ENCODE assay signal across 9 mouse cellular contexts in genomic region chr6:136827116-136827515, GRCm38 (mm10). TPM values are rescaled to one million over a fixed set of nuclear protein-coding genes. Genes with fewer than 3 reads are reported as not detected.
DNase-seq lines count a peak whose midpoint lies in the region; ATAC-seq and TF ChIP-seq lines count a peak whose summit lies in the region.
"Had no signal": no experiment of that assay in that cellular context is flagged by ENCODE, and none has a peak within 500 bp of the region (broad histone marks: within the 10 kb centered on the region; RNA-seq: fewer than 3 reads in every experiment).

No protein-coding gene starts in this region.

- ATAC-seq in heart, embryonic 15.5 days (replicated peaks; ENCODE audit: insufficient number of reproducible peaks, insufficient read depth, low FRiP score, low read depth), result no peak
- no peak for ATAC-seq in forebrain, postnatal 0 days

- WGBS in heart, embryonic 15.5 days, result 11% methylated on average over 7 of the region's 7 CpGs
- 20% methylated on average over 7 of the region's 7 CpGs for WGBS in forebrain, postnatal 0 days
- WGBS in macrophage (ENCODE audit: missing documents), result 5% methylated on average over 7 of the region's 7 CpGs

- no peaks in the 10 kb centered on the region for H3K27me3 ChIP-seq in heart, embryonic 15.5 days
- no peaks in the 10 kb centered on the region; the same call in 1 of the 2 replicates for H3K27me3 ChIP-seq in forebrain, postnatal 0 days (ENCODE audit: insufficient read depth, low read length)

- intact Hi-C loops in left cerebral cortex, postnatal 14 days (cut with DNase I), result no loop called here
- intact Hi-C loops in gastrocnemius, postnatal 36 days (cut with DNase I), result loop anchor here (2.0 kb wide), 1 partner anchor 18 kb away; the partner anchor contains the start of gene H2afj

- peaks cover 6% of the 10 kb centered on the region for H3K4me1 ChIP-seq in heart, embryonic 15.5 days (replicated peaks)
- peaks cover 0 to 3% of the 10 kb centered on the region in 2 experiments; a peak in 2 of 4 replicates for H3K4me1 ChIP-seq in ES-E14 (ENCODE audit: control insufficient read depth in 2 of 2, insufficient read depth in 2 of 2, low read length in 2 of 2, poor library complexity in 1 of 2)
- H3K4me1 ChIP-seq in forebrain, postnatal 0 days (ENCODE audit: insufficient read depth), result peaks cover 8% of the 10 kb centered on the region

- DNase-seq in heart, adult 11 months, result no peak
- DNase-seq in ES-E14 (ENCODE audit: low read depth, low spot score), result no peak
- no peak for DNase-seq in forebrain, postnatal 0 days
- DNase-seq in gastrocnemius, postnatal 4 days (ENCODE audit: low spot score in 2 of 2), result no peak
- no peak for DNase-seq in left cerebral cortex, postnatal 14 days (ENCODE audit: low spot score in 2 of 2)
- no peak for DNase-seq in gastrocnemius, postnatal 36 days
- DNase-seq: right cerebral cortex, adult 18-20 months had no signal

- peak overlapping the region; percentile 73 for H3K4me3 ChIP-seq in heart, embryonic 15.5 days
- peak overlapping the region; percentile 86 to 91 for H3K4me3 ChIP-seq in ES-E14 (ENCODE audit: insufficient read depth in 1 of 2, low read depth in 1 of 2, low read length in 2 of 2, poor library complexity in 1 of 2, severe bottlenecking in 1 of 2)
- peak overlapping the region; percentile 100 for H3K4me3 ChIP-seq in forebrain, postnatal 0 days (ENCODE audit: low read depth, low read length)
- peak overlapping the region; percentile 80 for H3K4me3 ChIP-seq in macrophage (ENCODE audit: inconsistent target)

- H3K4me2 ChIP-seq in heart, embryonic 15.5 days, result peak overlapping the region; percentile 63
- H3K4me2 ChIP-seq in forebrain, postnatal 0 days (ENCODE audit: low read depth), result peak overlapping the region; percentile 70

- TF ChIP-seq CTCF in forebrain, postnatal 0 days (IDR thresholded peaks at IDR 0.05; ENCODE audit: low read depth), result no peak

- peak overlapping the region; percentile 97 for H3K9ac ChIP-seq in heart, embryonic 15.5 days
- peak overlapping the region; percentile 98; the same call in 1 of the 2 replicates for H3K9ac ChIP-seq in ES-E14 (ENCODE audit: insufficient read depth, low read depth, low read length, poor library complexity, severe bottlenecking)
- peak overlapping the region; percentile 99 for H3K9ac ChIP-seq in forebrain, postnatal 0 days

- H3K36me3 ChIP-seq in heart, embryonic 15.5 days, result peaks cover 31% of the 10 kb centered on the region
- H3K36me3 ChIP-seq in ES-E14 (ENCODE audit: control insufficient read depth, insufficient read depth, low read length, poor library complexity, severe bottlenecking) (peaks cover 16% of the 10 kb centered on the region), macrophage (ENCODE audit: inconsistent target) (peaks cover 23% of the 10 kb centered on the region; the same call in 1 of the 2 replicates)
- peaks cover 21% of the 10 kb centered on the region for H3K36me3 ChIP-seq in forebrain, postnatal 0 days (ENCODE audit: insufficient read depth)

- peaks cover 51% of the 10 kb centered on the region for H3K79me2 ChIP-seq in macrophage (ENCODE audit: inconsistent target)

- H3K9me3 ChIP-seq in heart, embryonic 15.5 days (replicated peaks), result no peaks in the 10 kb centered on the region
- H3K9me3 ChIP-seq in ES-E14 (ENCODE audit: control insufficient read depth, insufficient read depth, low read depth, low read length), result no peaks in the 10 kb centered on the region
- no peaks in the 10 kb centered on the region for H3K9me3 ChIP-seq in forebrain, postnatal 0 days (ENCODE audit: low read length)

- in situ Hi-C loops in ES-E14 (cut with MboI; ENCODE audit: low sequenced_read_pairs in 2 of 2, unreplicated experiment in 2 of 2), result no loop called here

- H3K27ac ChIP-seq in heart, embryonic 15.5 days, result no peak overlapping the region; the same call in 1 of the 2 replicates
- H3K27ac ChIP-seq in ES-E14 (ENCODE audit: insufficient read depth, low read depth, low read length, poor library complexity, severe bottlenecking) (no peak overlapping the region), macrophage (peak overlapping the region; percentile 73)
- H3K27ac ChIP-seq in forebrain, postnatal 0 days (ENCODE audit: low read depth, low read length), result no peak overlapping the region

TF ChIP-seq in ES-E14, 5 proteins besides CTCF, POLR2A, EP300 and RAD21 (continues in another document):
- no peak for TF ChIP-seq HCFC1 (IDR thresholded peaks at IDR 0.05; ENCODE audit: borderline replicate concordance, insufficient read depth, low read length)
- no peak for TF ChIP-seq MAFK (IDR thresholded peaks at IDR 0.05; ENCODE audit: insufficient read depth, low read depth, low read length)
- no peak for TF ChIP-seq ZC3H11A (IDR thresholded peaks at IDR 0.05; ENCODE audit: borderline replicate concordance, low read depth, low read length)
- no peak for TF ChIP-seq ZNF384 (IDR thresholded peaks at IDR 0.05; ENCODE audit: low read depth, low read length)

RNA-seq across cellular contexts. Expression of gene BC049715, which starts 0.3 kb away (rescaled TPM):
- polyA plus RNA-seq in heart, embryonic 15.5 days (2015; fragmentation: Nextera tagmentation; extraction: Ambion mirVana), result 1.3 and 1.9 TPM in 2 replicates
- 0.90 and 1.2 TPM in 2 replicates for total RNA-seq in ES-E14 (2012; rRNA removed)
- 0.92 and 1.9 TPM in 2 replicates for total RNA-seq in forebrain, postnatal 0 days (2014; rRNA removed)
- 1.1 and 2.1 TPM in 2 replicates for polyA plus RNA-seq in forebrain, postnatal 0 days (2015; fragmentation: Nextera tagmentation; extraction: Ambion mirVana)
- total RNA-seq in macrophage (2018; cell fraction: chromatin; rRNA removed), result 10 to 100 TPM in 24 of 26 experiments, 1 to 10 TPM in 2; 2.9 to 40.6 (median 27.1) TPM
- total RNA-seq in macrophage (2018; cell fraction: cytosol; rRNA removed), result 1 to 10 TPM in 23 of 26 experiments, under 1 TPM in 3; 0.61 to 4.5 (median 2.6) TPM
- total RNA-seq in macrophage (2018; cell fraction: nucleus; rRNA removed), result 10 to 100 TPM in 19 of 26 experiments, 1 to 10 TPM in 7; 2.6 to 35.4 (median 17.9) TPM
- polyA plus RNA-seq in macrophage (2018), result 1.6 to 2.4 TPM (median 1.8 TPM) in 3 replicates
- under 1 TPM; 0.39 to 0.57 TPM for total RNA-seq in gastrocnemius, postnatal 4 days (2021)
- total RNA-seq in left cerebral cortex, postnatal 14 days (2021), result 1 to 10 TPM; 2.7 to 4.8 TPM
- under 1 TPM; 0.07 to 0.20 TPM for total RNA-seq in gastrocnemius, postnatal 36 days (2021)

RNA-seq across cellular contexts. Expression of gene Wbp11, which starts 0.9 kb away (rescaled TPM):
- 60.4 and 66.9 TPM in 2 replicates for polyA plus RNA-seq in heart, embryonic 15.5 days (2015; fragmentation: Nextera tagmentation; extraction: Ambion mirVana)
- 33.5 and 41.7 TPM in 2 replicates for total RNA-seq in ES-E14 (2012; rRNA removed)
- 45.8 and 52.5 TPM in 2 replicates for total RNA-seq in forebrain, postnatal 0 days (2014; rRNA removed)
- 67.1 and 87.4 TPM in 2 replicates for polyA plus RNA-seq in forebrain, postnatal 0 days (2015; fragmentation: Nextera tagmentation; extraction: Ambion mirVana)
- 100 to 1,000 TPM in 11 of 26 experiments, 10 to 100 TPM in 15; 62.7 to 129 (median 88.5) TPM for total RNA-seq in macrophage (2018; cell fraction: chromatin; rRNA removed)
- 10 to 100 TPM; 58.7 to 97.0 (median 70.5) TPM for total RNA-seq in macrophage (2018; cell fraction: cytosol; rRNA removed)
- 100 to 1,000 TPM in 3 of 26 experiments, 10 to 100 TPM in 23; 50.7 to 111 (median 71.2) TPM for total RNA-seq in macrophage (2018; cell fraction: nucleus; rRNA removed)
- polyA plus RNA-seq in macrophage (2018), result 55.5 to 198 TPM (median 71.9 TPM) in 3 replicates
- total RNA-seq in gastrocnemius, postnatal 4 days (2021), result 10 to 100 TPM; 83.7 to 86.2 TPM
- total RNA-seq in left cerebral cortex, postnatal 14 days (2021), result 100 to 1,000 TPM; 120 to 128 TPM
- 10 to 100 TPM; 43.3 to 45.5 TPM for total RNA-seq in gastrocnemius, postnatal 36 days (2021)

RNA-seq across cellular contexts. Expression of gene Smco3, which starts 8.1 kb away (rescaled TPM):
- 0.30 TPM in 1 of 2 replicates, not detected in the other for polyA plus RNA-seq in heart, embryonic 15.5 days (2015; fragmentation: Nextera tagmentation; extraction: Ambion mirVana)
- not detected in 2 replicates for total RNA-seq in ES-E14 (2012; rRNA removed)
- total RNA-seq in forebrain, postnatal 0 days (2014; rRNA removed), result 2.7 and 2.8 TPM in 2 replicates
- polyA plus RNA-seq in forebrain, postnatal 0 days (2015; fragmentation: Nextera tagmentation; extraction: Ambion mirVana), result 1.5 TPM in 2 replicates
- under 1 TPM in 6 of 26 experiments, not detected in 20; 0.29 to 0.72 (median 0.35) TPM for total RNA-seq in macrophage (2018; cell fraction: chromatin; rRNA removed)
- under 1 TPM in 25 of 26 experiments, not detected in 1; 0.12 to 0.77 (median 0.26) TPM for total RNA-seq in macrophage (2018; cell fraction: cytosol; rRNA removed)
- total RNA-seq in macrophage (2018; cell fraction: nucleus; rRNA removed), result under 1 TPM in 7 of 26 experiments, not detected in 19; 0.24 to 0.64 (median 0.36) TPM
- polyA plus RNA-seq in macrophage (2018), result 0.19 to 0.33 TPM (median 0.20 TPM) in 3 replicates
- total RNA-seq in gastrocnemius, postnatal 4 days (2021), result 1 to 10 TPM; 1.2 to 1.6 TPM
- 1 to 10 TPM; 2.1 to 4.2 TPM for total RNA-seq in left cerebral cortex, postnatal 14 days (2021)
- total RNA-seq in gastrocnemius, postnatal 36 days (2021), result under 1 TPM; 0.15 to 0.69 TPM

RNA-seq across cellular contexts. Expression of gene H2afj, which starts 19.1 kb away (rescaled TPM):
- 75.6 and 76.8 TPM in 2 replicates for polyA plus RNA-seq in heart, embryonic 15.5 days (2015; fragmentation: Nextera tagmentation; extraction: Ambion mirVana)
- 185 and 274 TPM in 2 replicates for total RNA-seq in ES-E14 (2012; rRNA removed)
- total RNA-seq in forebrain, postnatal 0 days (2014; rRNA removed), result 31.7 and 47.5 TPM in 2 replicates
- polyA plus RNA-seq in forebrain, postnatal 0 days (2015; fragmentation: Nextera tagmentation; extraction: Ambion mirVana), result 119 and 159 TPM in 2 replicates
- 10 to 100 TPM in 19 of 26 experiments, 1 to 10 TPM in 7; 2.5 to 56.7 (median 18.4) TPM for total RNA-seq in macrophage (2018; cell fraction: chromatin; rRNA removed)
- total RNA-seq in macrophage (2018; cell fraction: cytosol; rRNA removed), result 10 to 100 TPM; 21.4 to 63.1 (median 39.3) TPM
- 10 to 100 TPM in 25 of 26 experiments, 1 to 10 TPM in 1; 7.5 to 91.1 (median 38.9) TPM for total RNA-seq in macrophage (2018; cell fraction: nucleus; rRNA removed)
- 13.7 to 65.7 TPM (median 49.0 TPM) in 3 replicates for polyA plus RNA-seq in macrophage (2018)
- total RNA-seq in gastrocnemius, postnatal 4 days (2021), result 10 to 100 TPM; 18.1 to 19.7 TPM
- total RNA-seq in left cerebral cortex, postnatal 14 days (2021), result 10 to 100 TPM; 65.7 to 66.8 TPM
- total RNA-seq in gastrocnemius, postnatal 36 days (2021), result 10 to 100 TPM; 11.3 to 12.8 TPM

RNA-seq across cellular contexts. Expression of gene Hist4h4, which starts 22.9 kb away (rescaled TPM):
- 0.21 and 0.25 TPM in 2 replicates for polyA plus RNA-seq in heart, embryonic 15.5 days (2015; fragmentation: Nextera tagmentation; extraction: Ambion mirVana)
- total RNA-seq in ES-E14 (2012; rRNA removed), result 70.5 and 110 TPM in 2 replicates
- 19.4 and 39.2 TPM in 2 replicates for total RNA-seq in forebrain, postnatal 0 days (2014; rRNA removed)
- 0.42 and 0.45 TPM in 2 replicates for polyA plus RNA-seq in forebrain, postnatal 0 days (2015; fragmentation: Nextera tagmentation; extraction: Ambion mirVana)
- 1 to 10 TPM in 19 of 26 experiments, under 1 TPM in 7; 0.62 to 9.7 (median 1.5) TPM for total RNA-seq in macrophage (2018; cell fraction: chromatin; rRNA removed)
- 1 to 10 TPM in 10 of 26 experiments, under 1 TPM in 16; 0.29 to 4.0 (median 0.75) TPM for total RNA-seq in macrophage (2018; cell fraction: cytosol; rRNA removed)
- 10 to 100 TPM in 2 of 26 experiments, 1 to 10 TPM in 14, under 1 TPM in 10; 0.44 to 12.4 (median 1.5) TPM for total RNA-seq in macrophage (2018; cell fraction: nucleus; rRNA removed)
- polyA plus RNA-seq in macrophage (2018), result 0.07 TPM in 1 of 3 replicates, not detected in the others
- 10 to 100 TPM; 32.2 to 40.5 TPM for total RNA-seq in gastrocnemius, postnatal 4 days (2021)
- total RNA-seq in left cerebral cortex, postnatal 14 days (2021), result 10 to 100 TPM in 1 of 2 experiments, 1 to 10 TPM in 1; 7.9 to 10.4 TPM
- 1 to 10 TPM; 4.8 to 4.9 TPM for total RNA-seq in gastrocnemius, postnatal 36 days (2021)
